Mouse (Mus musculus) olfactory bulb, adult 2 months (tissue): ENCODE measurements around the gene Hnrnpu. TPM values are rescaled to one million over a fixed set of nuclear protein-coding genes. Genes with fewer than 3 reads are reported as not detected.

Experiments
- H3K27ac ChIP-seq: fragments of 200-500 bp; 2 replicates; pipeline ENCODE4 v1.5.1; 2012; ENCODE audit warnings: low read depth, low read length; ENCODE audit not compliant: insufficient read depth
- H3K4me1 ChIP-seq: fragments of 200-500 bp; 2 replicates; pipeline ENCODE4 v1.6.1; 2012; ENCODE audit warnings: low read length; ENCODE audit not compliant: control insufficient read depth, insufficient read depth
- H3K4me3 ChIP-seq: fragments of 200-500 bp; 2 replicates; pipeline ENCODE4 v1.5.1; 2012; ENCODE audit warnings: mild to moderate bottlenecking, low read depth, low read length, moderate library complexity; ENCODE audit not compliant: insufficient read depth
- CTCF ChIP-seq: fragments of 200-500 bp; IDR thresholded peaks from 2 replicates; pipeline ENCODE4 v1.5.1; 2012; ENCODE audit warnings: low read depth, mild to moderate bottlenecking, low read length, moderate library complexity; ENCODE audit not compliant: insufficient read depth
- POLR2A ChIP-seq: fragments of 200-500 bp; IDR thresholded peaks from 2 replicates; pipeline ENCODE4 v1.6.1; 2012; ENCODE audit warnings: mild to moderate bottlenecking, low read depth, low read length, moderate library complexity; ENCODE audit not compliant: insufficient read depth
- WGBS: fragments of 180-500 bp; shearing (Covaris S2); methylation state at CpG from one replicate; pipeline ENCODE4 v1.1.7; 2018; 5-methylcytosine and 5-hydroxymethylcytosine counted together
- polyA plus RNA-seq: library from polyadenylated mRNA; stranded (reverse); fragments of >200 nt; gene quantifications from 2 replicates; pipeline ENCODE4 v1.2.4, GENCODE M21; 2012; ENCODE audit warnings: low replicate concordance; ENCODE audit not compliant: missing spikeins, insufficient read depth, insufficient read length

The Hnrnpu gene
- polyA plus RNA-seq, 1 experiment = 2,130 TPM

GRCm38 (mm10) chr1:178319295-178320037 is 18.1 kb downstream of the Hnrnpu start:
- TF ChIP-seq POLR2A = no peak
- TF ChIP-seq CTCF = no peak
- Histone ChIP-seq H3K4me3 (peak overlapping the region; percentile 62), H3K4me1 (no peaks in the 10 kb centered on the region), H3K27ac (peak overlapping the region; percentile 98)
- WGBS = under 1% methylated on average over 12 of the region's 12 CpGs

DNA sequence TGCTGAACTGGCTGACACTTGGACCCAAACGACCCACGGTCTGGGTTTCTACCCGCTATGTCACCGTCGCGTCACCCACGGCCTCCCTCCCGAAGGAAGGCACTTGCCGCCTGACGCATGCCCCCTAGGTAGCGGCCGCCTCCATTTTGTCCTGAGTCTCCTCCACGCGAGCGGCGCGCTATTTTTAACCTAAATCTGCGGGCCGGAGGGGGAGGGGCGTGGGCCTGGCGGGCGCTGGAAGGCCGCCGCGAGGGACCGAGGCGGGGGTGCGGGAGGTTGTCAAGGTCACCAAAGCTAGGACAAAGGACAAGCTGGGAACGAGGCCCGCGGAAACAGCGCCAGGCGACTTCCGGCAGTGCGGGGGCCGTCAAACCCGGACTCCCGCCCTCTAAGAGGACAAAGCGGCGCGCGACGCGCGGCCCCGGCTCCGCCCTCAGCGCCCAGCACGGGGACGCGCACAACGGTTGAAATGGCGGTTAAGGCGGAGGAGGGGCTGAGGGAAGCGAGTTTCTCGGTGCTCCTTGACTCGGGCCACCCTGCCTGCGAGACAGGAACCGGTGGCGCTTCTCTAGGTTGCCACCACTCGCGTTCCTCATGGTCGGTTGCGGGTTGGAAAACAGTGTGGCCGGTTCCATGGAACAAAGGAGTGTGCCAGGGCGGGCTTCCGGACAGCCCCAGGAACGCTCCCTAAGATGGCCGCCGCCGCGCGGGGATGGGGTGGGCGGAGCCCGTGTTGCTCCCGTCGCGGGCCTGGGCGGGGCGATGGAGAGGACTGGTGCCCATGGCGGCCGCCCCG is 19.0 kb downstream of the Hnrnpu start, which contains the start of gene Cox20:
TSS of gene Cox20 (plus strand) at position 742 of the 796 bp plus-strand sequence.
- no peaks in the 10 kb centered on the region for H3K4me1 ChIP-seq
- peak within 1 kb of the TSS; percentile 98 for H3K27ac ChIP-seq
- peak within 1 kb of the TSS; percentile 62 for H3K4me3 ChIP-seq
- WGBS = under 1% methylated on average over 83 of the region's 83 CpGs
- TF ChIP-seq POLR2A = peak; percentile 90
- TF ChIP-seq CTCF = no peak

DNA sequence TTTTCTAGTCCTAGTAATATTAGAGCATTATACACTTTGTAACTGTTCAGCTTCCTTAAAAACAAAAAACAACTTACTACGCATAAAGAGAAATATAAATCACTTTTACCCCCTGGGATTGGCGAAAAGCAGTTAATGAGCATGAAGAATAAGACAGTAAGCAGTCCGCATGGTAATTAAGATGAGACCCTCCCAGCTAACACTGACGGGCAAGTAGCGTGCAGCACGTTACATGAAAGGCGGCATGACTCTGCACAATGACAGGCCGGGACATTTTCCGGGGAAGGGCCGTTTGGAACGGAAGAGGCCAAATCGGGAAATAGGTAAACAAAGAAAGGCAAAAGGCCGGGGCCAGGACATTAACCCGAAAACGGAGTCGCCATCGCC is 19.6 kb downstream of the Hnrnpu start:
- H3K4me3 ChIP-seq = peak overlapping the region; percentile 62
- peak overlapping the region; percentile 98 for H3K27ac ChIP-seq
- TF ChIP-seq POLR2A = peak; percentile 31; the same call in 1 of the 2 replicates
- TF ChIP-seq CTCF = no peak
- WGBS = under 1% methylated on average over 17 of the region's 17 CpGs
- H3K4me1 ChIP-seq = no peaks in the 10 kb centered on the region

DNA sequence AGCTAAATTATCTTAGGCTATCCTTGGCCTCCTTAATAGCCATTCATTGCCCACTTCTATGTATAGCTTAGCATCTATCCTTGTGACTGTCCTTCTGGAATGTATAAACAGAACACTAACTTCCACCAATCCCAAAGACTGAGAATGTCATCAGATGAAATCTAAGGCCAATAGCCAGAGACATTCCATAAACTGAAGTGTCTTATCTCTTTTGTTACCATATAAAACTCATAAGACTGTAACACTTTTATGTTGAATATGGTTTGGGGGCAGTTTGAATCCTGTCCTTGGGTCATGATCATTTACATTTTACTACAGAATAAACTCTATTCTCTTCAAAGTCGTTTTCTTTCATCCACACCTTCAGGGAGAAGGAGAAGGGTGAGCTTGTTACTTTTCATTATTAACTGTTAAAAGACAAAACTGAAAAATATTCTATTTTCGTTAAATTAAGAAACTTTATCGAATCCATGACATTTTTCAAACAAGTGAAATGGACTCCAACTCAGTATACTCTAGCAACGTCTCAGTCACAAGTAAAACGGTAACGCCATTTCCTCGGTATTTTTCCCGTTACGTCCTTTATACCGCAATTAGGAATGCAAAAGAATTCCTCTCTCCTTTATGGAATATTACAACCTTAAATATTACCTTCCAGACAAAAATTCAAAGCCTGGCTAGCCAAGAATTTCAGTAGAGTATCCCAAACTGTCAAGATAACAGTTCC is 20.2 kb downstream of the Hnrnpu start:
- peak overlapping the region; percentile 98; the same call in 1 of the 2 replicates for H3K27ac ChIP-seq
- H3K4me3 ChIP-seq = no peak overlapping the region
- H3K4me1 ChIP-seq = no peaks in the 10 kb centered on the region
- TF ChIP-seq CTCF = no peak
- TF ChIP-seq POLR2A = no peak
- 8% methylated on average over 10 of the region's 10 CpGs for WGBS

DNA sequence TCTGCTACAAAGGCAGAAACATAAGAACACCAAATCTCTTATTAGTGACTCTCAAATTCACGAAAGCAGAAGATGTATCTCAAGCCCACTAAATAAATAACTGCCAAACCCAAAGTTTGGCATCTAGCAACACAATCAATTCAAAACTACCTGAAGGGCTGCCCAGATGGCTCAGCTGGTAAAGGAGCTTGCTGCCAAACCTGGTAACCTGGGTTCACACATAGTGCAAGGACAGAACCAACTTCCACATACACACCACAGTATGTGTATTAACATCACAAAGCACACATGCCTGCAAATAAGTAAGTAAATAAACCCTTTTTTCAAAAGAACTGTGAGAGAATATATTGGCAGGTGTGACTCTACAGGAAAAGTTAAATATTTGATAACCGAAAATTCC is 23.4 kb downstream of the Hnrnpu start:
- no peak for TF ChIP-seq POLR2A
- TF ChIP-seq CTCF = no peak
- Histone ChIP-seq H3K4me1 (no peaks in the 10 kb centered on the region), H3K27ac (no peak overlapping the region), H3K4me3 (no peak overlapping the region)
- WGBS = 91% methylated on average over 2 of the region's 2 CpGs

DNA sequence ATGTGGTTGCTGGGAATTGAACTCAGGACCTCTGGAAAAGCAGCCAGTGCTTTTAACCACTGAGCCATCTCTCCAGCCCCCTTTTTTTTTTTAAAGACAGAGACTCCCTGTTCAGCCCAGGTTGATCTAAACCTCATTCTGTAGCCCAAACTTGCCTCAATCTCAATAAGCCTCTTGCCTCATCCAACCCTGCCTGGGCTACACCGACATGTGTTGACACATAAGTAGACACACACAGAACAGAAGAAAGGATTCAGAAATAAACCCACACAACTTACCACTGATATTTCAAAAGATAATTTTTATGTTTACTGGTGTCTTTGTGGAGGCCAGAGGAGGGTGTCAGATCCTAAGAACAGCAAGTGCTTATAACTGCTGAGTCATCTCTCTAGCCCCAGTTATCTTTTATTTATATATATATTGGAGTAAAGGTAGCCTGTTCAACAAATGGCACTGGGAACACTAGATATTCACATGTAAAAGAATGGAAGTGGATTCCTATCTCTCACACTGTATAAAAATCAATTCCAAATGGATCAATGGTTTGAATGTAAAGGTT is 24.5 kb downstream of the Hnrnpu start:
- 89% methylated on average over 1 of the region's 1 CpGs for WGBS
- Histone ChIP-seq H3K27ac (no peak overlapping the region), H3K4me3 (no peak overlapping the region), H3K4me1 (no peaks in the 10 kb centered on the region)
- TF ChIP-seq POLR2A (no peak), CTCF (no peak)

GRCm38 (mm10) chr1:178310128-178310527 is 27.5 kb downstream of the Hnrnpu start:
- Histone ChIP-seq H3K27ac (no peak overlapping the region), H3K4me3 (no peak overlapping the region), H3K4me1 (no peaks in the 10 kb centered on the region)
- WGBS = 55% methylated on average over 1 of the region's 1 CpGs
- no peak for TF ChIP-seq CTCF
- no peak for TF ChIP-seq POLR2A

DNA sequence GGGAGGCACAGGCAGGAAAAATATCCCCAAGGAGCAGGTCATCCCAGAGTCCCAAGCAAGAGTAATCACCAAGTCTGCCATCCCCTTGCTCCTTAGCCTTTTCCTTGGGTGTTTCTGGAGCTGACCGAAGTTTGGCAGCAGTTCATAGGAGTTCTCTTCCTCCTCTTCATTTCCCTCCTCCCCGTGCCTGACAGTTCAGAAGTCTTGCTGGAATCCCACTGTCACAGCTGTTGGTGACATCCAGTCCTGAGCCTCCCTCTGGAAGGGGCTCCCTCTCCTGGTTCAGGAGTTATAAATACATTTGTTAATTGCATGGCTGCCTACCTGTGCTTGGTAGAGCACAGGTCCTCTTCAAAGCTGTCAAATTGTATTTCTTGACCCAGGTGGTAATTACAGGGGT is 28.1 kb downstream of the Hnrnpu start:
- no peaks in the 10 kb centered on the region for H3K4me1 ChIP-seq
- no peak for TF ChIP-seq CTCF
- TF ChIP-seq POLR2A = no peak
- H3K27ac ChIP-seq = no peak overlapping the region
- H3K4me3 ChIP-seq = no peak overlapping the region
- 71% methylated on average over 2 of the region's 2 CpGs for WGBS
